Comparison of ENCODE assay signal across 41 mouse cellular contexts in the genomic region with DNA sequence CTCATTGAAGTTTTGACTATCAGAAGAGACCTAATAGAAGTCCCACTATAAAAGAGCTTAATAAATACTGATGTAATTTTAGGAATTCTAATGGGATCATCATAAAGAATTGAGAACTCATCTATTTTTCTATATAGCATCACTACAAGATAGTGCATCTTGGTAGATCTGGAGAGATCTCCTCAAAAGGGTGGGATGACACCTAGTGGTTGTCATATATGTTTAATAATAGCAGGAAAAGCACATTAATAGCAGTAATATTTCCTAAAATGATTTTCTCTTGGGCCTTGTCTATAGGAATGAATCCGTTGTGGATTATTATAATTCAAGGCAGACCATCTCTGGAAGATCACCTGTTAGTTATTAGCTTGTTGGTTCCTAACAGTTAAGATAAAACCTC. TPM values are rescaled to one million over a fixed set of nuclear protein-coding genes. Genes with fewer than 3 reads are reported as not detected.
"Had no signal": no experiment of that assay in that cellular context is flagged by ENCODE, and none has a peak within 500 bp of the region (broad histone marks: within the 10 kb centered on the region; RNA-seq: fewer than 3 reads in every experiment).

No protein-coding gene starts in this region.

- H3K27me3 ChIP-seq: heart, embryonic 12.5 days; hindbrain, embryonic 12.5 days; kidney, embryonic 15.5 days; limb, embryonic 13.5 days; limb, embryonic 15.5 days; liver, embryonic 12.5 days had no signal

- H3K4me3 ChIP-seq: gastrocnemius, adult 2 months; heart, embryonic 10.5 days; heart, embryonic 12.5 days; hindbrain, embryonic 10.5 days; hindbrain, embryonic 12.5 days; kidney, embryonic 15.5 days; limb, embryonic 13.5 days; limb, embryonic 15.5 days; liver, embryonic 12.5 days had no signal

- H3K9ac ChIP-seq: heart, embryonic 12.5 days; hindbrain, embryonic 12.5 days; hindbrain, embryonic 14.5 days; kidney, embryonic 15.5 days; limb, embryonic 13.5 days; limb, embryonic 15.5 days; liver, embryonic 12.5 days had no signal

- H3K36me3 ChIP-seq: heart, embryonic 10.5 days; heart, embryonic 12.5 days; hindbrain, embryonic 10.5 days; hindbrain, embryonic 12.5 days; kidney, embryonic 15.5 days; limb, embryonic 13.5 days; limb, embryonic 15.5 days; liver, embryonic 12.5 days had no signal

- H3K4me2 ChIP-seq: heart, embryonic 12.5 days; hindbrain, embryonic 12.5 days; hindbrain, embryonic 14.5 days; kidney, embryonic 15.5 days; limb, embryonic 13.5 days; limb, embryonic 15.5 days; liver, embryonic 12.5 days had no signal

- H3K9me3 ChIP-seq: heart, embryonic 10.5 days; hindbrain, embryonic 10.5 days; hindbrain, embryonic 12.5 days; kidney, embryonic 15.5 days; limb, embryonic 13.5 days; limb, embryonic 15.5 days; liver, embryonic 12.5 days had no signal

- H3K27ac ChIP-seq: gastrocnemius, adult 2 months; heart, embryonic 10.5 days; hindbrain, embryonic 10.5 days; hindbrain, embryonic 12.5 days; hindbrain, embryonic 14.5 days; kidney, embryonic 15.5 days; kidney, postnatal 0 days; limb, embryonic 13.5 days; limb, embryonic 15.5 days; liver, embryonic 12.5 days had no signal

- ATAC-seq: hindbrain, embryonic 16.5 days; liver, embryonic 12.5 days had no signal

- DNase-seq: gastrocnemius, adult 2 months; gastrocnemius, postnatal 10 days; gastrocnemius, postnatal 25 days; heart, adult 18-20 months; heart, postnatal 10 days; heart, postnatal 4 days; kidney, adult 11 months; kidney, postnatal 14 days; kidney, postnatal 36 days; layer of hippocampus, postnatal 36 days; left cerebral cortex, postnatal 4 days had no signal

- H3K4me1 ChIP-seq: heart, embryonic 10.5 days; heart, embryonic 12.5 days; hindbrain, embryonic 10.5 days; hindbrain, embryonic 12.5 days; kidney, embryonic 15.5 days; limb, embryonic 13.5 days; limb, embryonic 15.5 days; liver, embryonic 12.5 days had no signal

RNA-seq across cellular contexts. Expression of a gene that starts 20.0 kb away (rescaled TPM):
- total RNA-seq: gastrocnemius, adult 2 months; gastrocnemius, postnatal 10 days; gastrocnemius, postnatal 25 days; gastrocnemius, postnatal 4 days; granulocyte monocyte progenitor cell, adult 5-6 weeks; heart, adult 18-20 months; heart, adult 8-10 months; heart, postnatal 10 days; heart, postnatal 25 days; heart, postnatal 4 days; layer of hippocampus, adult 18-20 months; layer of hippocampus, postnatal 10 days; layer of hippocampus, postnatal 36 days; left cerebral cortex, adult 18-20 months; left cerebral cortex, adult 8-10 months; left cerebral cortex, postnatal 10 days; left cerebral cortex, postnatal 25 days; left cerebral cortex, postnatal 4 days; liver, adult 2 months had no signal
- polyA plus RNA-seq: heart, embryonic 10.5 days; heart, embryonic 12.5 days; heart, embryonic 14.5 days; heart, embryonic 16.5 days; hindbrain, embryonic 10.5 days; hindbrain, embryonic 12.5 days; hindbrain, embryonic 14.5 days; hindbrain, embryonic 16.5 days; intestine, embryonic 14.5 days; intestine, embryonic 16.5 days; kidney, adult 2 months; kidney, embryonic 15.5 days; kidney, postnatal 0 days; large intestine, adult 2 months; limb, embryonic 11.5 days; limb, embryonic 13.5 days; limb, embryonic 15.5 days; liver, adult 2 months; liver, embryonic 12.5 days had no signal

RNA-seq across cellular contexts. Expression of a gene that starts 21.7 kb away (rescaled TPM):
- total RNA-seq: gastrocnemius, adult 2 months; gastrocnemius, postnatal 10 days; gastrocnemius, postnatal 25 days; gastrocnemius, postnatal 4 days; granulocyte monocyte progenitor cell, adult 5-6 weeks; heart, adult 18-20 months; heart, adult 8-10 months; heart, postnatal 10 days; heart, postnatal 25 days; heart, postnatal 4 days; layer of hippocampus, adult 18-20 months; layer of hippocampus, postnatal 10 days; layer of hippocampus, postnatal 36 days; left cerebral cortex, adult 18-20 months; left cerebral cortex, adult 8-10 months; left cerebral cortex, postnatal 10 days; left cerebral cortex, postnatal 25 days; left cerebral cortex, postnatal 4 days; liver, adult 2 months had no signal
- polyA plus RNA-seq: heart, embryonic 10.5 days; heart, embryonic 12.5 days; heart, embryonic 14.5 days; heart, embryonic 16.5 days; hindbrain, embryonic 10.5 days; hindbrain, embryonic 12.5 days; hindbrain, embryonic 14.5 days; hindbrain, embryonic 16.5 days; intestine, embryonic 14.5 days; intestine, embryonic 16.5 days; kidney, adult 2 months; kidney, embryonic 15.5 days; kidney, postnatal 0 days; large intestine, adult 2 months; limb, embryonic 11.5 days; limb, embryonic 13.5 days; limb, embryonic 15.5 days; liver, adult 2 months; liver, embryonic 12.5 days had no signal

RNA-seq across cellular contexts. Expression of a gene that starts 40.4 kb away (rescaled TPM):
- total RNA-seq: gastrocnemius, adult 2 months; gastrocnemius, postnatal 10 days; gastrocnemius, postnatal 25 days; gastrocnemius, postnatal 4 days; granulocyte monocyte progenitor cell, adult 5-6 weeks; heart, adult 18-20 months; heart, adult 8-10 months; heart, postnatal 10 days; heart, postnatal 25 days; heart, postnatal 4 days; layer of hippocampus, adult 18-20 months; layer of hippocampus, postnatal 10 days; layer of hippocampus, postnatal 36 days; left cerebral cortex, adult 18-20 months; left cerebral cortex, adult 8-10 months; left cerebral cortex, postnatal 10 days; left cerebral cortex, postnatal 25 days; left cerebral cortex, postnatal 4 days; liver, adult 2 months had no signal
- polyA plus RNA-seq: frontal cortex, adult 2 months; heart, embryonic 10.5 days; heart, embryonic 12.5 days; heart, embryonic 14.5 days; heart, embryonic 16.5 days; hindbrain, embryonic 10.5 days; hindbrain, embryonic 12.5 days; hindbrain, embryonic 14.5 days; hindbrain, embryonic 16.5 days; intestine, embryonic 14.5 days; intestine, embryonic 16.5 days; kidney, adult 2 months; kidney, embryonic 15.5 days; kidney, postnatal 0 days; large intestine, adult 2 months; limb, embryonic 11.5 days; limb, embryonic 13.5 days; limb, embryonic 15.5 days; liver, adult 2 months; liver, embryonic 12.5 days had no signal

RNA-seq across cellular contexts. Expression of a gene that starts 40.9 kb away (rescaled TPM):
- total RNA-seq: gastrocnemius, adult 2 months; gastrocnemius, postnatal 10 days; gastrocnemius, postnatal 25 days; gastrocnemius, postnatal 4 days; granulocyte monocyte progenitor cell, adult 5-6 weeks; heart, adult 18-20 months; heart, adult 8-10 months; heart, postnatal 10 days; heart, postnatal 25 days; heart, postnatal 4 days; layer of hippocampus, postnatal 10 days; left cerebral cortex, adult 18-20 months; left cerebral cortex, adult 8-10 months; left cerebral cortex, postnatal 10 days; left cerebral cortex, postnatal 25 days; left cerebral cortex, postnatal 4 days; liver, adult 2 months had no signal
- polyA plus RNA-seq: frontal cortex, adult 2 months; heart, embryonic 10.5 days; heart, embryonic 12.5 days; heart, embryonic 14.5 days; heart, embryonic 16.5 days; hindbrain, embryonic 10.5 days; hindbrain, embryonic 12.5 days; hindbrain, embryonic 14.5 days; hindbrain, embryonic 16.5 days; intestine, embryonic 14.5 days; intestine, embryonic 16.5 days; kidney, adult 2 months; kidney, embryonic 15.5 days; kidney, postnatal 0 days; large intestine, adult 2 months; limb, embryonic 11.5 days; limb, embryonic 13.5 days; limb, embryonic 15.5 days; liver, adult 2 months; liver, embryonic 12.5 days had no signal
